Mouse (Mus musculus) left cerebral cortex, postnatal 4 days (tissue): ENCODE results near the gene Ppp1cc. TPM values are rescaled to one million over a fixed set of nuclear protein-coding genes. Genes with fewer than 3 reads are reported as not detected.
"Not testable (repeated sequence)": the region's sequence is repeated elsewhere in the genome, so short reads cannot be mapped to it uniquely, and the experiment has no call there.

ENCODE experiments used
- DNase-seq: peaks from one replicate; pipeline ENCODE4 v3.0.0-alpha.2; 2022
- intact Hi-C: fragments of 180-260 bp; cut with DNase I; formaldehyde crosslinking; loops from one replicate; pipeline ENCODE4 v1.15.1; 2025
- total RNA-seq, 2 experiments: library from RNA; stranded (reverse); gene quantifications; 2 replicates each; pipeline ENCODE4 v1.2.3; 2021

Gene Ppp1cc
- total RNA-seq, 2 experiments from 2014 or later, result 212 to 227 TPM

- intact Hi-C loops, result no loop called here
- DNase-seq, result peak; percentile 38
These were observed 22.7 kb upstream of the Ppp1cc start for GRCm38 (mm10) chr5:122135290-122135882.

- intact Hi-C loops, result no loop called here
- DNase-seq, result no peak
These were observed 21.3 kb upstream of the Ppp1cc start for GRCm38 (mm10) chr5:122136508-122137408.

DNA sequence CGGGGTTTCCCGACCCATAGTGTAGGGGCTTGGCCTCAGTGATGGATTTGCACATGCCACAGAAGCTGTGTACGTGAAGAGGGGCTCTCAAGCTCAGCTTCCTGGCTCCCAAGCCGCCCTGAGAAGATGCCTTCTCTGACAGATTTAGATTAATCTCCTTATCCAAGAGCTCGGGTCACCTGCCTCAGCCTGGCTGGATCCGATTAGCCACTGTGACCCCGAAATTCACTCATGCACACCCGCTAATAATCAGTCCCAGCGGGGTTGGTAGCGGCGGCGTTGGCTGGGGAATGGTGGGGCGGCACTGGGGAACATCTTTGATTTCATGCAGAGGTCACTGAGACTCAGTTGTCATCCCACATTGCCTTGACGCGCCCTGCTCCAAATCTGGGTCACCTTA, 19.2 kb upstream of the Ppp1cc start:
- intact Hi-C loops, result no loop called here
- no peak for DNase-seq

- intact Hi-C loops, DNase-seq: not testable (repeated sequence)
These were observed 18.3 kb upstream of the Ppp1cc start for GRCm38 (mm10) chr5:122139771-122140170.

DNA sequence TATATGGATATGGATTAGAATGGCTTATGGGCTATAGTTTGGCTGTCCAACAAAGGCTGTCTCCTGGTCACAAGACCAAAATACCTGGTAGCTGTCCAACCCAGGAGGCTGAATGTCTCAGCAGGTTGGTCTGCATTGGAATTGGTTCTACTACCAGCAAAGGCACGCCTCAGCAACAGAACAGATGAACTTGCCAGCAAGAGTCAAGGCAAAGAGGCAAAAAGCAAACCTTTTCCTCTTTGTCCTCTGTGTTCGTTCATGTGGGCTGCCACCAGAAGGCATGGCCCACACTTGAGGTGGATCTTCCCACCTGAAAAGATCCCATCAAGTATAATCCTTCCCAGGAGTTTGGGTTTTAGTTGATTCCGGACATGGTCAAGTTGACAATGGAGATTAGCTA, 17.4 kb upstream of the Ppp1cc start, which contains the start of gene Ccdc63:
Gene Ccdc63 (minus strand): TSS at position 101 of the 400 bp plus-strand sequence.
- intact Hi-C loops, result no loop called here

GRCm38 (mm10) chr5:122142230-122142992, 15.7 kb upstream of the Ppp1cc start:
- intact Hi-C loops, result no loop called here
- peak; percentile 48 for DNase-seq

More for the DNA sequence above, 17.4 kb upstream of the Ppp1cc start, which contains the start of gene Ccdc63:
- no peak for DNase-seq

DNA sequence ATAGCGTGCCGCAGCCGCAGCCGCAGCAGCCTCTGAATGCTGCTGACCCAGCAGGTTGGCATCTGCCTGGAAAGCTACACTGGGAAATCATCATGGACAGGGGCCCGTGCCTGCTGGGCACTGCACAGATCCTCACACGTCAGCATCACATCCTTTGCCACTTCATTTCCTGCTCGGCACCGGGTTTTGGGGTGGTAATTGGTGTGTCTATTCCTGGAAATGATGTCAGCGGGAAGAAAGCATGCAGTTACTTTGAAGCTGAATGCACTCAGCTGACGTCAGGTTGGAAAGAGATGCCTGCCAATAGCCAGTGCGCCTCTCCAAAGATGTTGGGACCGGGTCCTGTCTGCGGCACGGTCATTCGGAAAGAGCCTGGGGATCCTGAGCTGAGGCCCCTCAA, 14.5 kb upstream of the Ppp1cc start:
- intact Hi-C loops, result no loop called here

GRCm38 (mm10) chr5:122144825-122145224, 13.3 kb upstream of the Ppp1cc start:
- intact Hi-C loops, result no loop called here
- no peak for DNase-seq

More for the DNA sequence above, 14.5 kb upstream of the Ppp1cc start:
- DNase-seq, result no peak

DNA sequence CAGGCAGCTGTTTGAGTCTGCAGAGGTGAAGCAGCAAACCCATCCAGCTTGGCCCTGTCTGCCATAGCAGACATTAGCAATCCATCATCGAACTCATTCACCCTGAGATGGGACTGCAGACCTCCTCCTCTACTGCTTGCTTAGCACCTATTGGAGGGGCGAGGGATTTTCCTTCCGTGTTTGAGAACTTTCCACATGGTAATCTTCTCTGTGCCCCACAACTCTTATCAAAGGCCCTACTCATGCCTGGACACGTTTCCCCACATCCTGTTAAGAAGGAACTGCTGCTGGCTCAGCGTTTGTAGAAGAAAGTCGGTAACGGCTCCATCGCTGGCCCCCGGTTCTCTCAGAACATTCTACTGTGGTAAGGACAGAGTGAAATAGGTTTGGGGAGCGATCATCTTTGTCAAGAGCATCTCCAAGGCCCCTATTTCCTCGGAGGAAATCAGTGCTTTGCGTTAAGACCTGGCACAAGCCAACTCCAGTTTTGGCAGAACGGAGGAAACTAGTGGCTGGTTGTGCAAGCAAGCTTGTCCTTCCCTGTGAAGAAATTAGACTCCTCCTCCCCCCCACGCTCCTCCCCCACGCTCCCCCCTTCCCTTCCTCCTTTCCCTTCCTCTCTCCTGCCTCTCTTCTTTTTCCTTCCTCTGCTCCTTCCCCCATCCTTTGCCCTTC, 12.6 kb upstream of the Ppp1cc start:
- no peak for DNase-seq
- intact Hi-C loops, result no loop called here

DNA sequence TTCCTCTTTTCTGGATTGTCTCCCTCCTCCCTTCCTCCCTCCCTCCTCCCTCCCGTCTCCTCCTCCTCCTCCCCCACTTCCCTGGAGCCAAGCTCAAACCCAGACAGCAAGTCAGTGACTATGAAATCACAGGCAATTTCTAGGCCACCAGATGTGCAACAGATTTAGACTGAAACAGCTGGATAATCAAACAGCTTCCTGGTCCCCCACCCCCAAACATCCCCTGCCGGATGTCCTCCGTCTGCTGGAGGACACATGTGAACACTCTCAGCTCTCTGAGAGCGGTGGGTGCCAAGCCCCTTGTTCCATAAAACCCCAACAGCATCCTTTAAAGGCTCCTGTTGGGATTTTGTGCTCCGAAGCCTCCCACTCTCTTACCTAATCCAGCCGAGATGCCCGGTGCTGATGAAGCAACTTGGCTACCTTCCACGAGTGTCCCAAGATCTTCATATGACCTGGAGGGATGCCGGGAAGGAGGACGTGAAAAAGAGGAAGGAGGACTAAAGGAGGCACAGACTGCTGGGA, 12.0 kb upstream of the Ppp1cc start:
- intact Hi-C loops, result no loop called here
- no peak for DNase-seq

DNA sequence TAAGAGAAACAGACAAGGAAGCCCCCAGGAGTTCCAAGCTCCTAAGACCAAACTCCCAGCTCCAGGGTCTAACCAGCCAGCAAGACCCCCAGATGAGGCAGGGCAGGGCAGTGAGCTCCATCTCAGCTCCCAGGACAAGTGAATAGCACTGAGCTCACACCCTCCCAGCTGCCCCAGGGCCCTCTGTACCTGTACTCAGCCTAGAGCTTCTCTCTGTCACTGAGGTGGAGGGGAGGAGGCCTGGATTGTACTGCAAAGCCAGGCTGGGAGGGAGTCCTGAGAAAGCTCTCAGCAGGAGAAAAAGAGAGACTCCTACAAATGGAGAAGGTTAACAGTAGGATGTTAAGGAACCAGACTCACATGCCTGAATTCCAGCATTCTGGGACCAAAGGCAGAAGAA, 11.5 kb upstream of the Ppp1cc start:
- DNase-seq, result no peak
- intact Hi-C loops, result no loop called here

- intact Hi-C loops, result no loop called here
- DNase-seq, result no peak
These were observed 10.0 kb upstream of the Ppp1cc start for GRCm38 (mm10) chr5:122148107-122148506.

DNA sequence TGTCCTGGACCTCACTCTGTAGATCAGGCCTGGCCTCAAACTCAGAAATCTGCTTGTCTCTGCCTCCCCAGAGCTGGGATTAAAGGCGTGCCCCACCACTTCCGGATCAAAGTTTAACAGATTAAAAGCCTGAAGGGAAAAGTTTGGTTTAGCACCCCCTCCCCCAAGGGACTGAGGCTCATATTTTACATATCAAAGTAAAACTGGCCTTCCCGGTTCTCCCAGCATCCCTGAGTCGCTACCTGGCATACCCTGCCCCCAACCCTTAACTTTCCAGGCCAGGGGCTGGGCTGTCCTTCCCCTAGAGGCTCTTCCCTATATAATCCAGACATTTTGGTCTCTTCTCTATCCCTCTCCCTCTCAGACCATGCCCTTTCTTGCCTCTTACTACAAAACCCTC, 8.8 kb upstream of the Ppp1cc start:
- no peak for DNase-seq
- intact Hi-C loops, result no loop called here

- DNase-seq, intact Hi-C loops: not testable (repeated sequence)
These were observed 5.6 kb upstream of the Ppp1cc start for GRCm38 (mm10) chr5:122152508-122152907.

DNA sequence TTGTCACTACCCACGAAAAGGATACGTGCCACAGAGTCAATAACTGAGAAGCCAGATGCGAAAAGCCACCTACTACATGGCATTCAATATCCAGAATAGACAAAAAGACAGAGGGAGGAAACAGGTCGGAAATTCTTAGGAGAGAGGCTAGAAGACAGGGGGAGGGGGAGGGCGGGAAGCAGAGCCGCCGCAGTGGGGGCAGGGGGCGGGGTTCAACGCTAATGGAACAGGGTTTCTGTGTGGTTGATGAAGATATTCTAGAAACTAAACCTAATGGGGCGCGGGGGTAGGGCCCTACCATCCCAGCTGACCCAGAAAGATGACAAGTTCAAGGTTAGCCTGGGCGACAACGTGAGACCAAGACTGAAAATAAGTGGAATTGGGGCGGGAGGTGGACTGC, 4.1 kb upstream of the Ppp1cc start:
- no peak for DNase-seq
- intact Hi-C loops, result no loop called here

GRCm38 (mm10) chr5:122154782-122155181, 3.3 kb upstream of the Ppp1cc start:
- intact Hi-C loops, result no loop called here
- no peak for DNase-seq

GRCm38 (mm10) chr5:122155613-122156012, 2.5 kb upstream of the Ppp1cc start:
- intact Hi-C loops, result no loop called here
- no peak for DNase-seq

DNA sequence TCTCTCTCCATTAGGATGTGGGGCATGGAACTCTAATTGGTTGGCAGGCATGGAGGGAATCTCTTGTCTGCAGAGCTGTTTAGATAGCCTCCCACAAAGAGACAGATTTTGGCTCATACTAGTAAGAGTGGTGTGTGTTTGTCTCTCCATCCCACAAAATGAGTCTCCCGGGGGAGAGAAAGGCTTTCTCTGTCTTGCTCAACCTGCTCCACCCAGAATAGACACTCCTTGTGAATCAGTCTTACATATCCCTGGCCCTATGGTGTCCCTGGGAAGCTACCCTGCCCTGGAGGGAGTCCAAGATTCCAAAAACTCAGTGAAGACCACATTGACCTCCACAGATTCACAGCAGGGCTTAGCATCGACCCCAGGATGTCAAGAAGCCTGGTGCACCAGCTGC, 1.6 kb upstream of the Ppp1cc start:
- no peak for DNase-seq
- intact Hi-C loops, result no loop called here

DNA sequence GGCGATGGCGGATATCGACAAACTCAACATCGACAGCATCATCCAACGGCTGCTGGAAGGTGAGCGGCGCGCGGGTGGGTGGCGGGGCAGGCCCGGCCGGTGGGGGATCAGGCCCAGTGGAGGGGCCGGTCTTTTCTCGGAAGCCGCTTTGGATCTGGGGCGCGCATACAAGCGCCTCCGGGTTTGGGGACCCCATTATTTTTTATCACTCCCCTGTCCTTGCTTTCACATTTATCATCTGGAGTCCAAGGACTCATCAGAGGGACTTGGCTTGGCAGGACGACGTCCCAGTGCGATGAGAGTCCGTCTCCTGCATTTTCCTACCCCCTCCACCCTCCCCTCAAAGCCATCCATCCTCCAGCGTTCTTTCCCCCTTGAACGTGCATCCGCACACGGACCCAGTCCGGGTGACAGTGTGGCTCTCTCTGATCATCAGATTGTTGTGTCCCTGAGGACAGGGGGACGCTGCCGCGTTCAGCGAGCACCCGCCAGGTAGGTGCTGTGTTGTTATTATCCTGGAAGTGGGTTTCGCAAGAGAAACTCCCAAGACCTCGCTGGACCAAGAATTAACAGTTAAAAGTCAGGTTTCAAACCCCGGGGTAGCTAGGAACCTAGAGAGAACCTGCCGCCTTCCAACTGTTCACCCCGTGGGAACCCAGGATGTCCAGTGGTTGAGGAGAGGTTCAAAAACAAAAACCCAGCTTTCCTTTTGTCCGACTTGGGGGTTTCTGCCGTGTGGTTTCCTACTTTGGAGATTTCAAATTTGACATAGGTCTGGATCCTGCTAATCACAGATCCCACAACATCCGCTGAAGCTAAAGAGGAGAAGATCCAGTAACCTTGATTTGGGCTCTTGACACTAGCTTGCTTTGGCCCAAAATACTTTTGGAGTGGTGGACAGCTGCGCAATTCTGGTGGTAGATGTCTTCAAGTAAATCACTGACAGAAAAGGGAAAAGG, 758 bp downstream of the Ppp1cc start:
- intact Hi-C loops, result no loop called here
- DNase-seq, result peak; percentile 34
